Mouse (Mus musculus) olfactory bulb, adult 2 months (tissue): Measurements from ENCODE around the gene Pdzd2.

ENCODE experiments used
- CTCF ChIP-seq: fragments of 200-500 bp; IDR thresholded peaks from 2 replicates; pipeline ENCODE4 v1.5.1; 2012; ENCODE audit warnings: low read depth, mild to moderate bottlenecking, low read length, moderate library complexity; ENCODE audit not compliant: insufficient read depth
- POLR2A ChIP-seq: fragments of 200-500 bp; IDR thresholded peaks from 2 replicates; pipeline ENCODE4 v1.6.1; 2012; ENCODE audit warnings: mild to moderate bottlenecking, low read depth, low read length, moderate library complexity; ENCODE audit not compliant: insufficient read depth

DNA sequence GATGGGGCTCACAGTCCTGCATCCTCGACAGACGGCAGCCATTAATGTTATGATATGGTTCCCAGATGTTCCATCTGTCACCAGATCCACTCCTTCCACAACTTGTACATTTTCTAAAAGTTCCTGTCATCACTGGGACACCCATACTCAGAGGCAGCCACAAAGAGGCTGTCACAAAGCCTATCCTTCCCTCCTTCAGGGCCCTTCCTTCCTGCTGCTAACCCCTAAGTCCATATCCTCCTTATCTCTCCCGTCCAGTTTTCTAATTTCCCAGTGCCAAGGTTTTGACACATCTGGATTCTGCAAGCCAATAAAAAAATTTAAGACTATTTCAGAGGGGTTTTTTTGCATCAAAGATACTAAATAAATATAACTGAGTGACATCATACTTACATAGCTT lies 32.8 kb downstream of the Pdzd2 start:
- TF ChIP-seq POLR2A (no peak), CTCF (no peak)
